Mouse (Mus musculus): ENCODE data around the gene Pitpnm1. TPM values are rescaled to one million over a fixed set of nuclear protein-coding genes. Genes with fewer than 3 reads are reported as not detected.

Gene Pitpnm1
- polyA plus RNA-seq, 1 experiment from 2014 or later, result 15.8 TPM

GRCm38 (mm10) chr19:4144550-4145498 is 45.0 kb downstream of the Pitpnm1 start:
- H3K27me3 ChIP-seq (ENCODE audit: control insufficient read depth, insufficient read depth, low read length), result no peaks in the 10 kb centered on the region

GRCm38 (mm10) chr19:4145936-4146335 is 46.1 kb downstream of the Pitpnm1 start:
- no peaks in the 10 kb centered on the region for H3K9me3 ChIP-seq (ENCODE audit: control insufficient read depth, low read length)
- H3K27me3 ChIP-seq (ENCODE audit: control insufficient read depth, insufficient read depth, low read length), result no peaks in the 10 kb centered on the region
- peaks cover 14% of the 10 kb centered on the region for H3K4me1 ChIP-seq (ENCODE audit: control insufficient read depth, insufficient read depth, low read length)
- no peak overlapping the region for H3K27ac ChIP-seq (ENCODE audit: low read depth, low read length)
- no peak for ATAC-seq (ENCODE audit: low FRiP score, low TSS enrichment)
- WGBS, result 92% methylated on average over 5 of the region's 5 CpGs
- no peak overlapping the region for H3K9ac ChIP-seq (ENCODE audit: low read depth, low read length)
- H3K4me2 ChIP-seq (replicated peaks; ENCODE audit: low read depth, low read length), result no peak overlapping the region
- H3K36me3 ChIP-seq (ENCODE audit: control insufficient read depth, insufficient read depth, low read length), result peaks cover 11% of the 10 kb centered on the region
- H3K4me3 ChIP-seq (ENCODE audit: low read length), result no peak overlapping the region

More at GRCm38 (mm10) chr19:4144550-4145498, 45.0 kb downstream of the Pitpnm1 start:
- Histone ChIP-seq H3K27ac (ENCODE audit: low read depth, low read length) (no peak overlapping the region), H3K36me3 (ENCODE audit: control insufficient read depth, insufficient read depth, low read length) (no peaks in the 10 kb centered on the region), H3K4me2 (replicated peaks; ENCODE audit: low read depth, low read length) (no peak overlapping the region), H3K4me1 (ENCODE audit: control insufficient read depth, insufficient read depth, low read length) (peaks cover 14% of the 10 kb centered on the region), H3K9ac (ENCODE audit: low read depth, low read length) (no peak overlapping the region), H3K9me3 (ENCODE audit: control insufficient read depth, low read length) (no peaks in the 10 kb centered on the region), H3K4me3 (ENCODE audit: low read length) (no peak overlapping the region)
- 81% methylated on average over 16 of the region's 16 CpGs for WGBS
- ATAC-seq (ENCODE audit: low FRiP score, low TSS enrichment), result no peak

DNA sequence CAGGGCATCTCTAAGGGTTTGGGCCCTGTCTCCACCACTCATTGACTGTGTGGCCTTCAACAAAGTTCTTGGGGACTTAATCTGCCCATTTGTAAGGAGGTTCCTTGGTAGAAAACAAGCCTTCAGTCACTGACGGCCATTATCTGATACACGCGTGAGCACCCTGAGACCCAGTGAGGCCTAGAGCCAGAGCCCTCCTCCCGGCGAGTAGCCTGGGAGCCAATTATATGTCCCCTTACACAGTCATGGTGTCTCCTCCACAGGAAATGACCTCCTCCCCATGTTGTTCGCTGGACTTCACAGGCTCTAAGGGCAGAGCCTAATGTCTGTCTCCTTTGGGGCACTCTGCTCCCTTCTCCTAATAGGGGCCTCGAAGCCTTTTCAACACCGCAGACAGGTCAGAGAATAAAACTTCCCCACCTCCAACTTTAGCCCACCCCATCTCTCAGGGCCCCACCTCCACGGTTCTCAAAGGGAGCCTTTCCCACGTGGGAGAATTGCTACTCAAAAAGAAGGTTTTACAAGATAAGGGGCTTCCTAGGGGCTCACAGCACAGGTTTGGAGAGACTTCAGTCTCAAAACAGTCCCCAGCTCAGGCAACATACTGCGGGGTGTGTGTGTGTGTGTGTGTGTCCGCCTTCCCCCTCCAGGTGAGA is 46.7 kb downstream of the Pitpnm1 start:
- no peak overlapping the region for H3K4me3 ChIP-seq (ENCODE audit: low read length)
- WGBS, result 71% methylated on average over 12 of the region's 12 CpGs
- H3K4me2 ChIP-seq (replicated peaks; ENCODE audit: low read depth, low read length), result no peak overlapping the region
- H3K36me3 ChIP-seq (ENCODE audit: control insufficient read depth, insufficient read depth, low read length), result peaks cover 16% of the 10 kb centered on the region
- no peaks in the 10 kb centered on the region for H3K9me3 ChIP-seq (ENCODE audit: control insufficient read depth, low read length)
- H3K27ac ChIP-seq (ENCODE audit: low read depth, low read length), result no peak overlapping the region
- H3K4me1 ChIP-seq (ENCODE audit: control insufficient read depth, insufficient read depth, low read length), result peaks cover 14% of the 10 kb centered on the region
- no peak for ATAC-seq (ENCODE audit: low FRiP score, low TSS enrichment)
- H3K9ac ChIP-seq (ENCODE audit: low read depth, low read length), result no peak overlapping the region
- H3K27me3 ChIP-seq (ENCODE audit: control insufficient read depth, insufficient read depth, low read length), result no peaks in the 10 kb centered on the region

- Histone ChIP-seq H3K27me3 (ENCODE audit: control insufficient read depth, insufficient read depth, low read length) (no peaks in the 10 kb centered on the region), H3K4me2 (replicated peaks; ENCODE audit: low read depth, low read length) (no peak overlapping the region), H3K9ac (ENCODE audit: low read depth, low read length) (no peak overlapping the region), H3K4me1 (ENCODE audit: control insufficient read depth, insufficient read depth, low read length) (peaks cover 14% of the 10 kb centered on the region), H3K9me3 (ENCODE audit: control insufficient read depth, low read length) (no peaks in the 10 kb centered on the region), H3K4me3 (ENCODE audit: low read length) (no peak overlapping the region), H3K36me3 (ENCODE audit: control insufficient read depth, insufficient read depth, low read length) (peaks cover 16% of the 10 kb centered on the region), H3K27ac (ENCODE audit: low read depth, low read length) (no peak overlapping the region)
- no peak for ATAC-seq (ENCODE audit: low FRiP score, low TSS enrichment)
- WGBS, result 73% methylated on average over 3 of the region's 3 CpGs
Observed at GRCm38 (mm10) chr19:4147022-4147405, 47.2 kb downstream of the Pitpnm1 start.

- H3K27ac ChIP-seq (ENCODE audit: low read depth, low read length), result no peak overlapping the region
- 31% methylated on average over 9 of the region's 9 CpGs for WGBS
- H3K4me2 ChIP-seq (replicated peaks; ENCODE audit: low read depth, low read length), result peak overlapping the region; percentile 72
Observed at GRCm38 (mm10) chr19:4147782-4148490, 48.1 kb downstream of the Pitpnm1 start.

DNA sequence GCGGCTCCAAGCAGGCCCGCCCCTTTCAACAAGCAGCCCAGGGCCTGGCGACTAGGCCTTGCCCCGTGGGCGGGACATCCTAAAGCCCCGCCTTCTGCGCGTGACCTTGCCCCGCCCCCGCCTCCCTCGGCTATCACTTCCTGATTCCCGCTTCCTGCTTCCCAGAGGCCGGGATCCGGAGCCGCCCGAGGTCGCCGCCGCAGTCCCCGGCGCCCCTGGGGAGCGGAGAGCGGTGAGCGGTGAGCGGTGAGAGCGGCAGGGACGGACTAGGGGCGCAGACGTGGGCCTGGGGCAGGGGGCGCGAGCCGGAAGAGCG is 48.7 kb downstream of the Pitpnm1 start, which contains the start of gene Coro1b:
Coro1b (plus strand) TSS at position 129 of the 316 bp plus-strand sequence.
- WGBS, result 0% methylated on average over 32 of the region's 33 CpGs
- Histone ChIP-seq H3K9ac (ENCODE audit: low read depth, low read length) (peak within 1 kb of the TSS; percentile 68), H3K9me3 (ENCODE audit: control insufficient read depth, low read length) (no peaks in the 10 kb centered on the region), H3K4me3 (ENCODE audit: low read length) (peak within 1 kb of the TSS; percentile 86), H3K27me3 (ENCODE audit: control insufficient read depth, insufficient read depth, low read length) (no peaks in the 10 kb centered on the region), H3K27ac (ENCODE audit: low read depth, low read length) (peak within 1 kb of the TSS; percentile 6; the same call in 1 of the 2 replicates), H3K4me2 (replicated peaks; ENCODE audit: low read depth, low read length) (peak within 1 kb of the TSS; percentile 72), H3K36me3 (ENCODE audit: control insufficient read depth, insufficient read depth, low read length) (peaks cover 26% of the 10 kb centered on the region), H3K4me1 (ENCODE audit: control insufficient read depth, insufficient read depth, low read length) (peaks cover 14% of the 10 kb centered on the region)
- ATAC-seq (ENCODE audit: low FRiP score, low TSS enrichment), result peak; percentile 95

More at GRCm38 (mm10) chr19:4147782-4148490, 48.1 kb downstream of the Pitpnm1 start:
- Histone ChIP-seq H3K36me3 (ENCODE audit: control insufficient read depth, insufficient read depth, low read length) (peaks cover 21% of the 10 kb centered on the region), H3K9me3 (ENCODE audit: control insufficient read depth, low read length) (no peaks in the 10 kb centered on the region), H3K9ac (ENCODE audit: low read depth, low read length) (peak overlapping the region; percentile 68; the same call in 1 of the 2 replicates), H3K27me3 (ENCODE audit: control insufficient read depth, insufficient read depth, low read length) (no peaks in the 10 kb centered on the region), H3K4me1 (ENCODE audit: control insufficient read depth, insufficient read depth, low read length) (peaks cover 14% of the 10 kb centered on the region), H3K4me3 (ENCODE audit: low read length) (peak overlapping the region; percentile 86)
- peak; percentile 43 for ATAC-seq (ENCODE audit: low FRiP score, low TSS enrichment)

GRCm38 (mm10) chr19:4148819-4149218 is 49.0 kb downstream of the Pitpnm1 start:
- Histone ChIP-seq H3K9me3 (ENCODE audit: control insufficient read depth, low read length) (no peaks in the 10 kb centered on the region), H3K36me3 (ENCODE audit: control insufficient read depth, insufficient read depth, low read length) (peaks cover 28% of the 10 kb centered on the region), H3K4me1 (ENCODE audit: control insufficient read depth, insufficient read depth, low read length) (peaks cover 14% of the 10 kb centered on the region), H3K9ac (ENCODE audit: low read depth, low read length) (peak overlapping the region; percentile 68), H3K4me2 (replicated peaks; ENCODE audit: low read depth, low read length) (peak overlapping the region; percentile 72), H3K27ac (ENCODE audit: low read depth, low read length) (peak overlapping the region; percentile 6; the same call in 1 of the 2 replicates), H3K27me3 (ENCODE audit: control insufficient read depth, insufficient read depth, low read length) (no peaks in the 10 kb centered on the region), H3K4me3 (ENCODE audit: low read length) (peak overlapping the region; percentile 86)
- 0 out of 2 replicates have a peak, but pooled peaks have one; percentile 16 for ATAC-seq (ENCODE audit: low FRiP score, low TSS enrichment)
- WGBS, result under 1% methylated on average over 8 of the region's 8 CpGs

- 81% methylated on average over 11 of the region's 11 CpGs for WGBS
- no peaks in the 10 kb centered on the region for H3K9me3 ChIP-seq (ENCODE audit: control insufficient read depth, low read length)
- ATAC-seq (ENCODE audit: low FRiP score, low TSS enrichment), result no peak
- no peaks in the 10 kb centered on the region for H3K27me3 ChIP-seq (ENCODE audit: control insufficient read depth, insufficient read depth, low read length)
- H3K9ac ChIP-seq (ENCODE audit: low read depth, low read length), result peak overlapping the region; percentile 68; the same call in 1 of the 2 replicates
- H3K4me3 ChIP-seq (ENCODE audit: low read length), result peak overlapping the region; percentile 86
- peak overlapping the region; percentile 72 for H3K4me2 ChIP-seq (replicated peaks; ENCODE audit: low read depth, low read length)
- peaks cover 28% of the 10 kb centered on the region for H3K36me3 ChIP-seq (ENCODE audit: control insufficient read depth, insufficient read depth, low read length)
- peaks cover 17% of the 10 kb centered on the region for H3K4me1 ChIP-seq (ENCODE audit: control insufficient read depth, insufficient read depth, low read length)
- H3K27ac ChIP-seq (ENCODE audit: low read depth, low read length), result no peak overlapping the region
Observed at GRCm38 (mm10) chr19:4149283-4149682, 49.5 kb downstream of the Pitpnm1 start.
